ENCODE assay signal across 8 mouse cellular contexts in genomic region chr15:78172256-78172898, GRCm38 (mm10). TPM values are rescaled to one million over a fixed set of nuclear protein-coding genes. Genes with fewer than 3 reads are reported as not detected.
DNase-seq lines count a peak whose midpoint lies in the region; ATAC-seq lines count a peak whose summit lies in the region.

No protein-coding gene starts in this region.

- H3K36me3 ChIP-seq in embryonic facial prominence, embryonic 10.5 days (replicated peaks): peaks cover 14% of the 10 kb centered on the region
- H3K36me3 ChIP-seq in limb, embryonic 13.5 days: peaks cover 7% of the 10 kb centered on the region; the same call in 1 of the 2 replicates
- no peaks in the 10 kb centered on the region for H3K36me3 ChIP-seq in splenic B cell, adult 2 months (ENCODE audit: control insufficient read depth, insufficient read depth, low read length, poor library complexity, severe bottlenecking)

- H3K27me3 ChIP-seq in embryonic facial prominence, embryonic 10.5 days (replicated peaks; ENCODE audit: low read depth, poor library complexity, severe bottlenecking): no peaks in the 10 kb centered on the region
- H3K27me3 ChIP-seq in limb, embryonic 13.5 days: no peaks in the 10 kb centered on the region
- H3K27me3 ChIP-seq in splenic B cell, adult 2 months (ENCODE audit: control insufficient read depth, insufficient read depth, low read length, poor library complexity, severe bottlenecking): no peaks in the 10 kb centered on the region

- no peak for ATAC-seq in cerebellum, adult (ENCODE audit: insufficient number of reproducible peaks, low FRiP score, low TSS enrichment)
- ATAC-seq in limb, embryonic 13.5 days (ENCODE audit: low FRiP score, low read depth): no peak

- peak overlapping the region; percentile 78 for H3K4me2 ChIP-seq in limb, embryonic 13.5 days (replicated peaks)

- H3K9me3 ChIP-seq in embryonic facial prominence, embryonic 10.5 days: no peaks in the 10 kb centered on the region
- no peaks in the 10 kb centered on the region for H3K9me3 ChIP-seq in limb, embryonic 13.5 days

- no peak overlapping the region for H3K27ac ChIP-seq in embryonic facial prominence, embryonic 10.5 days (replicated peaks)
- H3K27ac ChIP-seq in limb, embryonic 13.5 days: no peak overlapping the region

- intact Hi-C loops in heart, postnatal 14 days (cut with DNase I): no loop called here

- DNase-seq in cerebellum, adult 18-20 months: peak; percentile 47 to 62
- peak; percentile 84 for DNase-seq in 416B (ENCODE audit: low read depth)
- DNase-seq in embryonic facial prominence, embryonic 10.5 days (ENCODE audit: low spot score): no peak
- peak; percentile 67 for DNase-seq in splenic B cell, adult 2 months (ENCODE audit: low read depth, low spot score)
- DNase-seq in heart, postnatal 14 days: no peak
- no peak for DNase-seq in heart, postnatal 4 days

- H3K9ac ChIP-seq in limb, embryonic 13.5 days: peak overlapping the region; percentile 80; the same call in 1 of the 2 replicates

- peaks cover 25% of the 10 kb centered on the region for H3K4me1 ChIP-seq in embryonic facial prominence, embryonic 10.5 days
- H3K4me1 ChIP-seq in limb, embryonic 13.5 days: peaks cover 15% of the 10 kb centered on the region

- peak overlapping the region; percentile 87; the same call in 1 of the 2 replicates for H3K4me3 ChIP-seq in embryonic facial prominence, embryonic 10.5 days
- peak overlapping the region; percentile 66 for H3K4me3 ChIP-seq in limb, embryonic 13.5 days

- whole genome bisulfite sequencing in embryonic facial prominence, embryonic 10.5 days: 81% methylated on average over 11 of the region's 11 CpGs
- WGBS in limb, embryonic 13.5 days: 87% methylated on average over 11 of the region's 11 CpGs

RNA-seq across cellular contexts. Expression of gene Ift27, which starts 1.5 kb away (rescaled TPM):
- polyA plus RNA-seq in embryonic facial prominence, embryonic 10.5 days (2016; fragmentation: Nextera tagmentation; extraction: Ambion mirVana): 136 and 141 TPM in 2 replicates
- polyA plus RNA-seq in limb, embryonic 13.5 days (2015; fragmentation: Nextera tagmentation; extraction: Ambion mirVana): 91.1 and 98.3 TPM in 2 replicates
- total RNA-seq in heart, postnatal 14 days (2021): 10 to 100 TPM; 11.3 to 12.8 TPM
- total RNA-seq in heart, postnatal 4 days (2021): 10 to 100 TPM; 16.5 to 18.6 TPM

RNA-seq across cellular contexts. Expression of gene Pvalb, which starts 33.8 kb away (rescaled TPM):
- polyA plus RNA-seq in embryonic facial prominence, embryonic 10.5 days (2016; fragmentation: Nextera tagmentation; extraction: Ambion mirVana): not detected in 2 replicates
- polyA plus RNA-seq in limb, embryonic 13.5 days (2015; fragmentation: Nextera tagmentation; extraction: Ambion mirVana): 0.15 TPM in 1 of 2 replicates, not detected in the other
- under 1 TPM in 1 of 2 experiments, not detected in 1; 0.29 TPM for total RNA-seq in heart, postnatal 14 days (2021)
- under 1 TPM; 0.76 to 0.95 TPM for total RNA-seq in heart, postnatal 4 days (2021)

RNA-seq across cellular contexts. Expression of gene Cacng2, which starts 52.5 kb away (rescaled TPM):
- polyA plus RNA-seq in embryonic facial prominence, embryonic 10.5 days (2016; fragmentation: Nextera tagmentation; extraction: Ambion mirVana): 0.06 and 0.11 TPM in 2 replicates
- 0.06 TPM in 1 of 2 replicates, not detected in the other for polyA plus RNA-seq in limb, embryonic 13.5 days (2015; fragmentation: Nextera tagmentation; extraction: Ambion mirVana)
- not detected for total RNA-seq in heart, postnatal 14 days (2021)
- not detected for total RNA-seq in heart, postnatal 4 days (2021)

Comparison
In these comparisons a context has a peak if more than half of its experiments do, and no peak if none do; other contexts are left out.
1. DNase-seq: peak in cerebellum, adult 18-20 months (2 of 2), 416B (single experiment) and splenic B cell, adult 2 months (single experiment); none in embryonic facial prominence, embryonic 10.5 days (single experiment), heart, postnatal 14 days (0 of 2) and heart, postnatal 4 days (single experiment).